Mouse (Mus musculus): ENCODE measurements around the gene Bean1.

Bean1 gene

DNA sequence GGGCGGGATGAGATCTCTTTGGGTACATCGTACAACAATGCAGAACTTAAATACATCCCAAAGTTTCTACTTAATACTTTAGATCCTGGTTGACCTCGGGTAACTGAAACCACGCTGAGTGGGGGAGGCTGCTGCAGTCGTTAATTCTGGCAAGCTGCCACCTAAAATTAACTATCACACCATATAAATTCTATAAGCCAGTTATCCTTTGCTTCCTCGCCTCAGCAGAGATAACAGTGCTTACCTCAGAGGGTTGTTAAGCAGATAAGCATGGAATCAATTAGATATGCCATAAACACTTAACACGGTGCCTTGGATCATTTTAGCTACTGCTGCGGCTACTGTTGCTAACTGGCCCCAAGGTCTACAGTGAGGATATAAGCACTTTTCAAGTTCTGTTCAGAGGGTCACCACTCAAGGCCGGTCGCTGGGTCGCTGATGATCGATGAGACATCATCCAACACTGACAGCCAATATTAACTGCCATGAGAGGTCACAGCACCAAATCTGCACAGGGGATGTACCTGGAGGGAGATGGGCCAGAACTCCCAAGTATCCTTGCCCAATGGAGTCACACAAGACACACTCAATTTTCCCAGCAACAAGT, 71.9 kb downstream of the Bean1 start:
- 87% methylated on average over 12 of the region's 12 CpGs for WGBS

DNA sequence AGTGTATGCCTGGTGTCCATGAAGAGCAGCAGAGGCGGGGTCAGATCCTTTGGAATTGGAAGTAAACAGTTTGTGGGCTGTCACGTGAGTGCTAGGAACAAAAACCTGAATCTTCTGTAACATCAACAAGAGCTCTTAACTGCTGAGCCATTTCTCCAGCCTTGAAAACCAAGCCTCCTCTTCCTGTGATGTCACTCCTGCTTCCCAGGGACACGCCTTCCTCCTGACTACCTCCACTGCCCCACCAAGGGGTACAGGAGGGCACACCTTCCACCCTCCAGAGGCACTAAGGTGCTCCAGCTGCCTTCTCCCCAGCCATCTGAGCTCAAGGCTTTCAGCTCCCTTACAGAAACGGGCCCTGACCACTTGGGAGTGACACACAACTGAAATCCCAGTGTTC, 76.4 kb downstream of the Bean1 start:
- 90% methylated on average over 4 of the region's 4 CpGs for WGBS

DNA sequence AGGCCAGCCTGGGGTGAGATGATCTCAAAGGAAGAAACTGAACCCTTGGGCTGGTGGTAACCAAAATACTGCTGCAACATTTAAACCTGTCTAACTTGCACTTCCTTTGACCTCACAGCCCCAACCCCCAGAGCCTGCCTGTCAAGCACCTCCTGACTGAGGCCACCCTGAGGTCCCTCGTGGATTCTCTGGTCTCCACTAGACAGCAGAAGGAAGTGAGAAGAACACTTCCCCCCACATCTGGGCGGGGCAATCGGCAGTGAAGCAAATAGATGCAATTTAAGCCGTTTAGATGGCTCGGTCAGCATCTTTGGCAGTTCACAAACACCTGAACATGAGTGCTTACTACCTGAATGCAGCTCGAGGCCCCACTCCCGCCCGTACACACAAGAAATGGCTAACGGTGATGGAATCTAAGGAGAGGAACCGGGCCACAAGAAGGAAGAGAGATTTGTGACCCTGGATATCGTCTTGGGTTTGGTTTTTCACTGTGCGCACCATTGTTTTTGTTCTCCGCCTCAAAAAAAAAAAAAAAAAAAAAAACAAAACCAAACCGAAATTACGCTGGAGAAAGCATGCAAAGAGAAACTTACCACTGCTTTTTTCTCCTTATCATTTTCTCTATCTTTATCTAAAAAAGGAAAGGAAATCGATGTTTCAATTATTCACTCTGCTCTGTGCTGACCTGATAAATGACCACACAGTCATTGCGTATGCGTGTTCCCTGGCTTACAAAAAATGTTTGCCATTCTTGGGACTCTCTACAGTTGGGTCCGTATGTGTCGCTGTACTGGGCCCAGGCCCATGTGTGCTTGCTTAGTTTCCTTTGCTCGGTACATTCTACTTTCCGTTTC, 77.0 kb downstream of the Bean1 start:
- 65% methylated on average over 22 of the region's 22 CpGs for WGBS

DNA sequence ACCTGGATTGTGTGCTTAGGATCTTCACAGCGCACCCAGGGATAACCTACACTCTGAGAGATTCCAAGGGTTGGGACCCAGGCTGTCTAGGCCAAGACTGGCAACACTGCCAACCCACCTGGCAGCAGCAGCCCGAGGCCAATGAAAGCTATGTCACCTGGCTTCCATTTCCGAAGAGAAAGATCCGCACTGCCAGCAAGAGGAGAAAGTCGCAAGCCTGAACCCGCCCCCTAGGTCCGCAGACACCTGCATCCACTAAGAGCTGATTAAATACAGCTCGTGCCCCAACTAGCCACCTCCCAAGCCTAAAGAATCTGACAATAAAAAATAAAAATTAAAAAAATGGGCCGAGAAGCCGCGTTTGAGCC, 77.7 kb downstream of the Bean1 start:
- 1% methylated on average over 11 of the region's 11 CpGs for WGBS

DNA sequence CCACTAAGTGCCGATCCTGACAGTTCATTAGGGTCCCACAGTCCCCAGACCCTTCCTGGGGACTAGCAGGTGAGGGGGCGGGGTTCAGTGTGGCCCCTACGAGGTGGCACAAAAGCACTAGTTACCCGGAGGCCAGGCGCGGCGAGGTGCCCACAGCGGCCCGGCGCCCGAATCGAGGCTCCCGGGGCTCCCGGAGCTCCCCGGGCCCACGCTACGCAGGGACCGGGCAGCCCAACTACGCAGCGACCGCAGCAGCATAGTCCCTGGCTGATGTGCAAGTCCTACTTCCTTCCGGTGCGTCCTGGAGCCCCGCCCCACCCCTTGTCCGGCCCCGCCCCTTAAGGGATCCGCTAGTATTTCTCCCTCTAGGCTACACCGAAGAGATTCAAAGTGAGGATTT, 78.0 kb downstream of the Bean1 start, which contains the start of gene Tk2:
Gene Tk2 (minus strand): TSS at position 283 of the 400 bp plus-strand sequence.
- under 1% methylated on average over 28 of the region's 28 CpGs for WGBS

DNA sequence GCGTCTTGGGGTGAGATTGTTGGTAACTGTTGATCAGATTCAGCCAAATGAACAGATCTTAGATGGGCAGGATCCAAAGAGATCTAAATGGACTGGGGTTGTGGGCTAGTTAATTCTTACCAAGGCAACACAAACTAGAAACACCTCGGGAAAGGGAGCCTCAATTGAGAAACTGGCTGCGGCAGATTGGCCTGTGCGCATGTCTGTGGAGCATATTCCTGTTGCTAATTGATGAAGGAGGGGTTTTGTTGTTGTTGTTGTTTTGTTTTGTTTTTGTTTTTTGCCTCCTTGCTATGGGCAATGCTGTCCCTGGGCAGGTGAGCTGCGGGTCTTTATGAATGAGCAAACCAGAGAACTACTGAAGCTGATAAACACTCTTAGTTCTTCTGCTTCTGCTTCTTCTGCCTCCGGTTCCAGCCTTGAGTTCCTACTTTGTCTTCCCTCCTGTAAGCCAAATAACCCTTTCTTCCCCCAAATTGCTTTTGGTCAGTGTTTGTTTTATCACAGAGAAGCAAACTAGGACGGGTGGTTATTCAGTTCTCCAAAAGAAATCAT, 79.3 kb downstream of the Bean1 start:
- WGBS: 85% methylated on average over 7 of the region's 7 CpGs

DNA sequence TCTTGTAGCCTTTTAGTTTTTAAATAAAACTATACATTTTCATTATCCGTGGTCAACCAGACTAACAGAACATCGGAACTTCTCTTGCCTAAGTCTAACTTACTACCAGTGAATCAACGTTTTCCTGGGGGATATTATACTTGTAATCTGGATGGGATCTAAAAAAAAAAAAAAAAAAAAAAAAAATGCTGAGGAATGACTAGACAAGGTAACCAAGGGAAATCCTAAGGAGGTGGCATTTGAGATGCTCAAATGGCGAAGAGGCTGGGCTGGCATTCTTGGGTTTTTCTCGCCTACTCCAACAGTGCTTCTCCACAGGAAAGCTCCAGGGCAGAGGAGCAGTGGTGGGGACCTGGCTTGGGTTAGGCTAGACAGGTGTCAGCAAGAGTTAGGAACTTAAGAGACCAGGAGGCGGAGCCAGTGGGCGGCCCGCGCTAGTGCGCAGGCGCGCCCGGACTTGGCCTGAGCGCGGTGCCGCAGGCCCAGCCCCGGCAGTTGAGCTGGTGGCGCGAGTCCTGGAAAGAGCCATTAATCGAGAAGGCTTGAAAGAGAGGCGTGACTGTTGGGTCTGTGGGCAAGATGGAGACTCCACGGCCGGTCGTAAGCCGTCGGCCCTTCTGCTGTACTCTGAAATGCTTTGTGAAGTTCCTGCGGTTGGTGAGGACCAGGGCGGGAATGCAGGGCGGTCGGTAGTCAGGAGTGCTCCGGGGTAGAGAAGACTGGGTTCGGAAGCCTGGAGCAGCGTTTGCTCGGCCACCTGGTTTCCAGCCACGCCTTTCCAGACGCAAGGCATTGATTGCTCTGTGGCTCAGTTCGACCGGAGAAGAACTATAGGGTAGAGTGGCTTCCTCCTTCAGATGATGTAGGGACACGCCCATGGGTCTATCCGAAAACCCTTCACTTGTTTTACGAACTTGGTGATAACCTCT, 80.5 kb downstream of the Bean1 start, which contains the start of gene Cklf:
Gene Cklf (plus strand): TSS at position 423 of the 929 bp plus-strand sequence.
- 4% methylated on average over 41 of the region's 41 CpGs for WGBS

DNA sequence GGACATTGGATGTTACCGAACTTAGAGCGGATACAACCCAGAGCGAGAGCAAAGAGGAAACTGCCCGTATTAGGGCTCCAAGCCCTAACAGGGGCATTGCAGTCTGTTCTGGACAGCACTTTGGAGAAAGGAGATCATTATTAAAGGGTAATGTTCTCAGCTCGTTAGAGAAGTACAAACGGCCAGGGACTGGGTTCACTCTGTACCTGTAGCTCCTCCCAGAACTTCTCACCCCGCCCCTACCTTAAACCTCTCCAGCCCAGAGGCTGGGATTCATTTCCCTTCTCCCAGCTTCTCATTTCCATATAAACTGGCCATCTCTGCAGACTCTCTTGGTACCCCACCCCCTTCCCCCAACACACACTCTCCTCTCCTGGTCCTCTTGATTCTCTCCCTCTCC, 81.2 kb downstream of the Bean1 start:
- WGBS: 2% methylated on average over 7 of the region's 7 CpGs

DNA sequence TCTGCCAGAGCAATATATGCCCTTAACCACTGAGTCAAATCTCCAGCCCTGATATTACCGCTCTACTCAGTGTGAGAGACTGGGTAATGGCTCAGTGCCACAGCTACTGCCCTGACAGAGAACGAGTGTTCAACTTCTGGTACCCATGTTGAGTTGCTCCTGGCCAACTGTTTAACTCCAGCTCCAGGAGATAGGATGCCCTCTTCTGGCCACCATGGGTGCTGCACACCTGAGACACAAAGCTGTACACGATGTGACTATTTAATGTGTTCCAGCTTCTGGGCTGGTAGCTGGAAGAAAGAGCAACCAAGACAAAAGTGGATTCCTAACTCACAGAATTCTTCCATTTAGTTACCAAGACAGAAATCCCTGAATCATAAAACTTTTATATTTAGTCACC, 82.8 kb downstream of the Bean1 start:
- WGBS: 81% methylated on average over 3 of the region's 3 CpGs

DNA sequence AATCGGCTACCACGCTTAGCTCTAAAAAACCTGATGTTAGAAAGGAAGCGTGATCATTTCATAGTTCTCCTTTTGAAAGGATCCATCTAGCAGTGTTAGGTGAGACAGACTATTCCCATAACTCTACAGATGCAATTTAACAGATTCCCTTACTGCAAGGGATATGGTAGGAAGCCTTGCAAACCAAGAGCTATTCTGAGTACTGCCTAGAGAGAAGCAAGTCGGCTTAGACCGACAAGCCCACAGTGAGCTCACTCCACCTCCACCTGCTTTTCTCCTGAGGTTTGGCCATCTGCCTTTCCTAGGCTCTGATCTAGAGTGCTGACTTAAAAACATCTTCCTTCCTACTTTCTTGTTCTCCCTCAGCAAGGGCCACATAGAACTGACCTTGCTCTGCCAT, 91.6 kb downstream of the Bean1 start:
- 65% methylated on average over 5 of the region's 5 CpGs for WGBS

DNA sequence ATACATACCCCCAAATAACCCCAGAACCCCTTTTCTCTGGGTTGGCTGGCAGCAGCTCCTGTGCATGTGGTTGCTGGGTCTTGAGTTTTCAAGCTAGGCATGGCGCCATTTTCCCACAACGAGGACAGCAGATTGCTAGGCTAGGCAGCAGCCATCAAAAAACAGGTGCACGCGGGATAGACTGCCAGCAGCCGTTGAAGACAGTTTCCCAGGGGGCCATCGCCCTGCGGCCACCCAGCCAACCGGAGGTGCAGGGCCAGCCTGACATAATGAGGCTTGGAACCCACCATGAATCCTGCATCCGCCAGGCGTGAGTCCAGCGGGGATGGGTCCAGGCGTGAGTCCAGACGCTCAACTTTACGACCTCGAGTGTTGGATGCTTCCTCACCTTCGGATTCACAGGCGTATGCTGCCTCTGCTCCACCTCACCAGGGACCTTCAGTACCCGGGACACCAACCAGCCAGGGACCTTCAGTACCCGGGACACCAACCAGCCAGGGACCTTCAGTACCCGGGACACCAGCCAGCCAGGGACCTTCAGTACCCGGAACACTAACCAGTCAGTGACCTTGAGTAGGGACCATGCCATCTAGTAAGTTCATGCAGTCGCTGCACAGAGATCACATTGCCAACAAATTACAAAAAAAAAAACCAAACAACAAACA, 94.2 kb downstream of the Bean1 start:
- 95% methylated on average over 22 of the region's 22 CpGs for WGBS
